Mouse (Mus musculus): ENCODE measurements around the gene Ptbp1. TPM values are rescaled to one million over a fixed set of nuclear protein-coding genes. Genes with fewer than 3 reads are reported as not detected.
A peak's percentile ranks its signal among the peaks of the same experiment; 100 is the strongest.

Ptbp1 gene
- polyA plus RNA-seq, 1 experiment from 2014 or later = 371 TPM

GRCm38 (mm10) chr10:79855558-79856184 is 1.4 kb downstream of the Ptbp1 start:
- Histone ChIP-seq H3K4me1 (replicated peaks; ENCODE audit: control insufficient read depth, insufficient read depth, low read length) (peaks cover 47% of the 10 kb centered on the region), H3K9ac (ENCODE audit: low read length) (peak overlapping the region; percentile 99), H3K4me3 (ENCODE audit: low read length) (peak overlapping the region; percentile 93), H3K27ac (ENCODE audit: low read length) (peak overlapping the region; percentile 100), H3K9me3 (ENCODE audit: control insufficient read depth, low read length) (no peaks in the 10 kb centered on the region), H3K27me3 (ENCODE audit: control insufficient read depth, insufficient read depth, low read depth, low read length) (no peaks in the 10 kb centered on the region), H3K4me2 (ENCODE audit: low read depth, low read length) (peak overlapping the region; percentile 85), H3K36me3 (ENCODE audit: control insufficient read depth, insufficient read depth, low read length) (peaks cover 23% of the 10 kb centered on the region)
- WGBS = 2% methylated on average over 10 of the region's 10 CpGs
- no peak for ATAC-seq (ENCODE audit: low read depth)

DNA sequence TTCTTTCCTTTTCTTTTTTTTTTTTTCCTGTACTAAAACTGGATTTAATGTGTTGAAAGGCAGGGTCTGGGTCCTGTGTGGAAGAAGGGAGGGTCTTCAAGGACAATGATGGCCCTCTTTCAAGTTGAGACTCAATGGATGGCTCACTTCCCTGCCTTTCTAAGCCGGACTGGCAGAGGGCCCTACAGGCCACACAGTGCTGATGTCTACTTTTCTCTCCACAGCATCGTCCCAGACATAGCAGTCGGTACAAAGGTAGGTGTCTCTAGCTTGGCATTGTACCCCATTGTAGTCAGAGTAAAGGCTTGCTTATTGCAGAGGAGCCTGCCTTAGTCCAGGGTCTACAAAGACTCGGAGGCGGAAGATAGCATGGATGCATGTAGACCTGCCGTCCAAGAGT is 2.1 kb downstream of the Ptbp1 start:
- peak overlapping the region; percentile 100 for H3K27ac ChIP-seq (ENCODE audit: low read length)
- no peaks in the 10 kb centered on the region for H3K9me3 ChIP-seq (ENCODE audit: control insufficient read depth, low read length)
- WGBS = 14% methylated on average over 6 of the region's 6 CpGs
- H3K36me3 ChIP-seq (ENCODE audit: control insufficient read depth, insufficient read depth, low read length) = peaks cover 29% of the 10 kb centered on the region
- no peaks in the 10 kb centered on the region for H3K27me3 ChIP-seq (ENCODE audit: control insufficient read depth, insufficient read depth, low read depth, low read length)
- peak overlapping the region; percentile 99 for H3K9ac ChIP-seq (ENCODE audit: low read length)
- peaks cover 45% of the 10 kb centered on the region for H3K4me1 ChIP-seq (replicated peaks; ENCODE audit: control insufficient read depth, insufficient read depth, low read length)
- H3K4me3 ChIP-seq (ENCODE audit: low read length) = peak overlapping the region; percentile 93
- peak overlapping the region; percentile 85 for H3K4me2 ChIP-seq (ENCODE audit: low read depth, low read length)
- no peak for ATAC-seq (ENCODE audit: low read depth)

DNA sequence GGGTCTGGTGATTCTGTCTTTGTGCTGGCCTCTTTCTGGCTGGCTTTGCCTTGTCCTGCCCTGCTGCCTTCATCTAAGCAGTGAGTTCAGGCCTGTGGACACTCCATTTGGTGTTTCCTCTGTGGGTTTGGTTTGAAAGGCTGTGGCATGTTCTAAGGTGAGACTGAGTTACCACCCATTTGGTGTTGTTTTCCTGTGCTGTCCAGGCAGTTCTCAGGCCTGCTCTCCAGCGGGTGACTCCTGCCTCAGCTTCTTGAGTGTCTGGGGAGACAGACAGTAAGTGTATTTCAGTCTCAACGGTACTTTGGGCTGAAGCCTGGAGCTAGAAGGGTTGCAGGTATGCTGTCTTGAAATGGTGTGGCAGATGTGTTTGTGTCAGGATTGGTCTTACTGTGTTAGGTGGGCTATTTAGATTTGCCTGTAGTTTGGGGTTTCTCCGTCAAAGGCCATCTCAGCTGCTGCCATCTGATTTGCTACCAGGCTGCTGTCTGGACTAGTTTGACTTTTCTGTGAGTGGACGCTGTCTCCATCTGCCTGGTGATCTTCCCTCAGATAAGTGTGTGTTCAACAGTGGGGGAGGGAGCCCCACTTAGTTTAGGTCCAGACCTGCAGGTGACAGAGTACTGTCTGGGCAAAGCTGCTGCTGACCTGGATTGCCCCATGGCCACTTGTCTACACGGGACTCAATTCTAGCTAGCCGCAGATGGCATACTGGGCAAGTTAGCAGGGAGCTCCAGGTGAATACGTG is 2.7 kb downstream of the Ptbp1 start:
- no peaks in the 10 kb centered on the region for H3K27me3 ChIP-seq (ENCODE audit: control insufficient read depth, insufficient read depth, low read depth, low read length)
- peak overlapping the region; percentile 93 for H3K4me3 ChIP-seq (ENCODE audit: low read length)
- H3K9ac ChIP-seq (ENCODE audit: low read length) = peak overlapping the region; percentile 99
- H3K4me2 ChIP-seq (ENCODE audit: low read depth, low read length) = peak overlapping the region; percentile 85
- WGBS = 8% methylated on average over 7 of the region's 7 CpGs
- H3K4me1 ChIP-seq (replicated peaks; ENCODE audit: control insufficient read depth, insufficient read depth, low read length) = peaks cover 39% of the 10 kb centered on the region
- peaks cover 35% of the 10 kb centered on the region for H3K36me3 ChIP-seq (ENCODE audit: control insufficient read depth, insufficient read depth, low read length)
- ATAC-seq (ENCODE audit: low read depth) = no peak
- H3K9me3 ChIP-seq (ENCODE audit: control insufficient read depth, low read length) = no peaks in the 10 kb centered on the region
- peak overlapping the region; percentile 100 for H3K27ac ChIP-seq (ENCODE audit: low read length)

- no peaks in the 10 kb centered on the region for H3K9me3 ChIP-seq (ENCODE audit: control insufficient read depth, low read length)
- peak overlapping the region; percentile 100 for H3K27ac ChIP-seq (ENCODE audit: low read length)
- H3K4me1 ChIP-seq (replicated peaks; ENCODE audit: control insufficient read depth, insufficient read depth, low read length) = peaks cover 34% of the 10 kb centered on the region
- peak overlapping the region; percentile 99 for H3K9ac ChIP-seq (ENCODE audit: low read length)
- H3K4me2 ChIP-seq (ENCODE audit: low read depth, low read length) = peak overlapping the region; percentile 85
- ATAC-seq (ENCODE audit: low read depth) = no peak
- no peaks in the 10 kb centered on the region for H3K27me3 ChIP-seq (ENCODE audit: control insufficient read depth, insufficient read depth, low read depth, low read length)
- peak overlapping the region; percentile 93 for H3K4me3 ChIP-seq (ENCODE audit: low read length)
- 8% methylated on average over 4 of the region's 4 CpGs for WGBS
- peaks cover 41% of the 10 kb centered on the region for H3K36me3 ChIP-seq (ENCODE audit: control insufficient read depth, insufficient read depth, low read length)
Observed at GRCm38 (mm10) chr10:79857452-79857811, 3.2 kb downstream of the Ptbp1 start.

DNA sequence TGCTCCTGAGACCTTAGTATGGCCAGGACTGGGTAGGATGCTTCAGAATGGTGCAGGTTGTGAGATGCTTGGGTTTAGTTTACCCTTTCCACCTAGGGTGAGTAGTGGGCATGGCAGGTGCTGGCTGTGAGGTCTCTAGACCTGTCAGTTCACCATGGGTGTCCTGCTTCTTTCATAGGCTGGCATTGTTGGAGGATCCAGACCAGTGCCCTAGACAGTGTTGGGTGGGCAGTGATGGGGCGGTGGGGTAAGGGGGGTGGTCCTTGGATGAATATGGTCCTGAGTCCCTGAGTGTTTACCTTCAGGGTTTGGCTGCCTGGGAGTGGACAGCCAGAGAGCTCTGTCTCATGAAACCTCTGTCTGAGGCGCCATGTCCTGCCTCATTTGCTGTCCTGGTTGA is 3.7 kb downstream of the Ptbp1 start:
- peaks cover 45% of the 10 kb centered on the region for H3K36me3 ChIP-seq (ENCODE audit: control insufficient read depth, insufficient read depth, low read length)
- H3K9me3 ChIP-seq (ENCODE audit: control insufficient read depth, low read length) = no peaks in the 10 kb centered on the region
- no peaks in the 10 kb centered on the region for H3K27me3 ChIP-seq (ENCODE audit: control insufficient read depth, insufficient read depth, low read depth, low read length)
- H3K9ac ChIP-seq (ENCODE audit: low read length) = peak overlapping the region; percentile 99
- 45% methylated on average over 2 of the region's 2 CpGs for whole genome bisulfite sequencing
- peak overlapping the region; percentile 100 for H3K27ac ChIP-seq (ENCODE audit: low read length)
- no peak for ATAC-seq (ENCODE audit: low read depth)
- peak overlapping the region; percentile 85 for H3K4me2 ChIP-seq (ENCODE audit: low read depth, low read length)
- peaks cover 29% of the 10 kb centered on the region for H3K4me1 ChIP-seq (replicated peaks; ENCODE audit: control insufficient read depth, insufficient read depth, low read length)
- peak overlapping the region; percentile 93 for H3K4me3 ChIP-seq (ENCODE audit: low read length)

GRCm38 (mm10) chr10:79858416-79859074 is 4.3 kb downstream of the Ptbp1 start:
- Histone ChIP-seq H3K36me3 (ENCODE audit: control insufficient read depth, insufficient read depth, low read length) (peaks cover 51% of the 10 kb centered on the region), H3K4me2 (ENCODE audit: low read depth, low read length) (peak overlapping the region; percentile 85), H3K27me3 (ENCODE audit: control insufficient read depth, insufficient read depth, low read depth, low read length) (no peaks in the 10 kb centered on the region), H3K27ac (ENCODE audit: low read length) (peak overlapping the region; percentile 100), H3K4me3 (ENCODE audit: low read length) (peak overlapping the region; percentile 93), H3K4me1 (replicated peaks; ENCODE audit: control insufficient read depth, insufficient read depth, low read length) (peaks cover 26% of the 10 kb centered on the region), H3K9ac (ENCODE audit: low read length) (peak overlapping the region; percentile 99; the same call in 1 of the 2 replicates), H3K9me3 (ENCODE audit: control insufficient read depth, low read length) (no peaks in the 10 kb centered on the region)
- 34% methylated on average over 17 of the region's 17 CpGs for WGBS
- peak; percentile 14 for ATAC-seq (ENCODE audit: low read depth)

DNA sequence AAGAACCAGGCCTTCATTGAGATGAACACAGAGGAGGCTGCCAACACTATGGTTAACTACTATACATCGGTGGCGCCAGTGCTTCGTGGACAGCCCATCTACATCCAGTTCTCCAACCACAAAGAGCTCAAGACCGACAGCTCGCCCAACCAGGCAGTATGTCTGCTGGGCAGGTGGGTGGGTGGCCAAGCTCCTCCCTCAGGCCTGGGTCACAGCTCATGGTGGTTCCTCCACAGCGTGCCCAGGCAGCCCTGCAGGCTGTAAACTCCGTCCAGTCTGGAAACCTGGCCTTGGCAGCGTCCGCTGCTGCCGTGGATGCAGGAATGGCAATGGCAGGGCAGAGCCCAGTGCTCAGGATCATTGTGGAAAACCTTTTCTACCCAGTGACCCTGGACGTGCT is 4.9 kb downstream of the Ptbp1 start:
- Histone ChIP-seq H3K4me3 (ENCODE audit: low read length) (no peak overlapping the region), H3K27me3 (ENCODE audit: control insufficient read depth, insufficient read depth, low read depth, low read length) (no peaks in the 10 kb centered on the region), H3K4me2 (ENCODE audit: low read depth, low read length) (no peak overlapping the region), H3K9me3 (ENCODE audit: control insufficient read depth, low read length) (no peaks in the 10 kb centered on the region), H3K4me1 (replicated peaks; ENCODE audit: control insufficient read depth, insufficient read depth, low read length) (peaks cover 26% of the 10 kb centered on the region), H3K36me3 (ENCODE audit: control insufficient read depth, insufficient read depth, low read length) (peaks cover 52% of the 10 kb centered on the region), H3K27ac (ENCODE audit: low read length) (no peak overlapping the region), H3K9ac (ENCODE audit: low read length) (no peak overlapping the region)
- ATAC-seq (ENCODE audit: low read depth) = no peak
- WGBS = 66% methylated on average over 11 of the region's 11 CpGs

GRCm38 (mm10) chr10:79860079-79860911 is 6.1 kb downstream of the Ptbp1 start:
- ATAC-seq (ENCODE audit: low read depth) = no peak
- WGBS = 89% methylated on average over 26 of the region's 26 CpGs

More at GRCm38 (mm10) chr10:79860079-79860911, 6.1 kb downstream of the Ptbp1 start:
- Histone ChIP-seq H3K27me3 (ENCODE audit: control insufficient read depth, insufficient read depth, low read depth, low read length) (no peaks in the 10 kb centered on the region), H3K4me3 (ENCODE audit: low read length) (no peak overlapping the region), H3K36me3 (ENCODE audit: control insufficient read depth, insufficient read depth, low read length) (peaks cover 60% of the 10 kb centered on the region), H3K4me1 (replicated peaks; ENCODE audit: control insufficient read depth, insufficient read depth, low read length) (peaks cover 26% of the 10 kb centered on the region), H3K9me3 (ENCODE audit: control insufficient read depth, low read length) (no peaks in the 10 kb centered on the region), H3K27ac (ENCODE audit: low read length) (no peak overlapping the region), H3K4me2 (ENCODE audit: low read depth, low read length) (no peak overlapping the region), H3K9ac (ENCODE audit: low read length) (no peak overlapping the region)

Measured in lung, embryonic 16.5 days (tissue).